Mouse (Mus musculus) MEL (cell line): ENCODE results near the gene Hs6st3. TPM values are rescaled to one million over a fixed set of nuclear protein-coding genes. Genes with fewer than 3 reads are reported as not detected.

ENCODE experiments used
- DNase-seq: peaks from one replicate; pipeline ENCODE4 v3.0.0; 2011; ENCODE audit warnings: low read depth, low spot score
- H3K27ac ChIP-seq: 2 replicates; pipeline ENCODE4 v1.5.1; 2012; ENCODE audit warnings: low read depth, mild to moderate bottlenecking, control low read depth, low read length, moderate library complexity; ENCODE audit not compliant: control insufficient read depth
- H3K27me3 ChIP-seq, 2 experiments: fragments of 150-350 bp in 1 of 2; sonication (generic) in 1 of 2; 2 replicates each; pipeline ENCODE4 v1.6.1; 2012; ENCODE audit warnings: low read length in 2 of 2, mild to moderate bottlenecking in 2 of 2, improper control_type of control experiment in 1 of 2, moderate library complexity in 1 of 2; ENCODE audit not compliant: insufficient read depth in 2 of 2, control insufficient read depth in 1 of 2
- H3K36me3 ChIP-seq, 2 experiments: 2 replicates each; pipeline ENCODE4 v1.6.1; 2012 to 2014; ENCODE audit warnings: low read length in 2 of 2, improper control_type of control experiment in 1 of 2, inconsistent platforms in 1 of 2, mild to moderate bottlenecking in 1 of 2; ENCODE audit not compliant: insufficient read depth in 2 of 2, control insufficient read depth in 1 of 2
- H3K4me1 ChIP-seq, 2 experiments: fragments of 150-350 bp in 1 of 2; sonication (generic) in 1 of 2; 2 replicates each; pipeline ENCODE4 v1.6.1; 2012; ENCODE audit warnings: low read length in 2 of 2, improper control_type of control experiment in 1 of 2, mild to moderate bottlenecking in 1 of 2; ENCODE audit not compliant: insufficient read depth in 2 of 2, control insufficient read depth in 1 of 2
- H3K4me3 ChIP-seq, 2 experiments: fragments of 150-350 bp in 1 of 2; sonication (generic) in 1 of 2; 2 replicates each; pipeline ENCODE4 v1.5.1; 2012; ENCODE audit warnings: low read depth in 2 of 2, low read length in 2 of 2, mild to moderate bottlenecking in 2 of 2, moderate library complexity in 2 of 2, control low read depth in 1 of 2, improper control_type of control experiment in 1 of 2; ENCODE audit not compliant: control insufficient read depth in 1 of 2, insufficient read depth in 1 of 2
- H3K79me2 ChIP-seq: 2 replicates; pipeline ENCODE4 v1.6.1; 2012; ENCODE audit warnings: mild to moderate bottlenecking, low read length, moderate library complexity; ENCODE audit not compliant: control insufficient read depth, poor library complexity, insufficient read depth
- H3K9ac ChIP-seq: 2 replicates; pipeline ENCODE4 v1.6.1; 2012; ENCODE audit warnings: low read depth, mild to moderate bottlenecking, control low read depth, low read length, moderate library complexity; ENCODE audit not compliant: control insufficient read depth, poor library complexity, severe bottlenecking
- H3K9me3 ChIP-seq: fragments of 150-350 bp; sonication (generic); replicated peaks from 2 replicates; pipeline ENCODE4 v1.6.1; 2012; ENCODE audit warnings: mild to moderate bottlenecking, low read length, improper control_type of control experiment, moderate library complexity; ENCODE audit not compliant: insufficient read depth
- BHLHE40 ChIP-seq: IDR thresholded peaks from 2 replicates; pipeline ENCODE4 v1.6.1; 2012; ENCODE audit warnings: low read depth, mild to moderate bottlenecking, inconsistent platforms, low read length, improper control_type of control experiment, borderline replicate concordance
- CHD1 ChIP-seq: IDR thresholded peaks from 2 replicates; pipeline ENCODE4 v1.6.1; 2012; ENCODE audit warnings: low read depth, mild to moderate bottlenecking, inconsistent platforms, low read length, improper control_type of control experiment
- CTCF ChIP-seq, 3 experiments: IDR thresholded peaks in 2 of 3; conservative IDR thresholded peaks in 1 of 3; 2 replicates each; pipeline ENCODE4 v1.5.1; 2011 to 2012; ENCODE audit warnings: low read length in 3 of 3, low read depth in 2 of 3, mild to moderate bottlenecking in 2 of 3, improper control_type of control experiment in 1 of 3, inconsistent platforms in 1 of 3, mixed read lengths in 1 of 3, moderate library complexity in 1 of 3; ENCODE audit not compliant: control insufficient read depth in 1 of 3, insufficient read depth in 1 of 3, poor library complexity in 1 of 3, severe bottlenecking in 1 of 3
- ELF1 ChIP-seq: IDR thresholded peaks from 2 replicates; pipeline ENCODE4 v1.6.1; 2014; ENCODE audit warnings: low read depth, mild to moderate bottlenecking, inconsistent platforms, low read length, improper control_type of control experiment, moderate library complexity
- EP300 ChIP-seq, 2 experiments: IDR thresholded peaks; 2 replicates each; pipeline ENCODE4 v1.6.1; 2011; ENCODE audit warnings: improper control_type of control experiment in 2 of 2, low read length in 2 of 2, low read depth in 1 of 2, mild to moderate bottlenecking in 1 of 2
- KAT2A ChIP-seq: conservative IDR thresholded peaks from 2 replicates; pipeline ENCODE4 v1.6.1; 2012; ENCODE audit warnings: low read depth, low read length, improper control_type of control experiment, inconsistent platforms
- MAFK ChIP-seq: IDR thresholded peaks from 2 replicates; pipeline ENCODE4 v1.6.1; 2011; ENCODE audit warnings: low read depth, mild to moderate bottlenecking, low read length, improper control_type of control experiment, borderline replicate concordance
- MAZ ChIP-seq: IDR thresholded peaks from 2 replicates; pipeline ENCODE4 v1.6.1; 2012; ENCODE audit warnings: low read depth, mild to moderate bottlenecking, inconsistent platforms, low read length, improper control_type of control experiment
- MEF2A ChIP-seq: IDR thresholded peaks from 2 replicates; pipeline ENCODE4 v1.6.1; 2014; ENCODE audit warnings: low read depth, mild to moderate bottlenecking, inconsistent platforms, low read length, improper control_type of control experiment; ENCODE audit not compliant: poor library complexity, insufficient replicate concordance, severe bottlenecking; ENCODE audit errors: extremely low read depth
- MYC ChIP-seq: IDR thresholded peaks from 2 replicates; pipeline ENCODE4 v1.6.1; 2011; ENCODE audit warnings: low read depth, mild to moderate bottlenecking, low read length, improper control_type of control experiment, moderate library complexity
- NELFE ChIP-seq: IDR thresholded peaks from 2 replicates; pipeline ENCODE4 v1.6.1; 2011; ENCODE audit warnings: low read depth, low read length, improper control_type of control experiment
- POLR2A ChIP-seq, 2 experiments: IDR thresholded peaks; 2 replicates each; pipeline ENCODE4 v1.6.1; 2011 to 2012; ENCODE audit warnings: low read length in 2 of 2, mild to moderate bottlenecking in 2 of 2, control low read depth in 1 of 2, improper control_type of control experiment in 1 of 2, low read depth in 1 of 2, moderate library complexity in 1 of 2; ENCODE audit not compliant: control insufficient read depth in 1 of 2, insufficient read depth in 1 of 2, poor library complexity in 1 of 2
- POLR2AphosphoS5 ChIP-seq: IDR thresholded peaks from 2 replicates; pipeline ENCODE4 v1.6.1; 2012; ENCODE audit warnings: low read depth, borderline replicate concordance, mild to moderate bottlenecking, inconsistent platforms, low read length, moderate library complexity, mixed read lengths
- RAD21 ChIP-seq: IDR thresholded peaks from 2 replicates; pipeline ENCODE4 v1.6.1; 2011; ENCODE audit warnings: mild to moderate bottlenecking, low read depth, low read length, improper control_type of control experiment
- RCOR1 ChIP-seq: IDR thresholded peaks from 2 replicates; pipeline ENCODE4 v1.6.1; 2012; ENCODE audit warnings: low read depth, mild to moderate bottlenecking, inconsistent platforms, low read length, improper control_type of control experiment
- TBP ChIP-seq: IDR thresholded peaks from 2 replicates; pipeline ENCODE4 v1.8.0; 2011; ENCODE audit warnings: low read depth, low read length, improper control_type of control experiment
- TCF12 ChIP-seq: IDR thresholded peaks from 2 replicates; pipeline ENCODE4 v1.6.1; 2014; ENCODE audit warnings: low read depth, mild to moderate bottlenecking, inconsistent platforms, low read length, improper control_type of control experiment, moderate library complexity
- USF1 ChIP-seq: IDR thresholded peaks from 2 replicates; pipeline ENCODE4 v1.6.1; 2014; ENCODE audit warnings: low read depth, mild to moderate bottlenecking, inconsistent platforms, low read length, improper control_type of control experiment, moderate library complexity
- ZC3H11A ChIP-seq: IDR thresholded peaks from 2 replicates; pipeline ENCODE4 v1.6.1; 2012; ENCODE audit warnings: low read depth, mild to moderate bottlenecking, inconsistent platforms, low read length, improper control_type of control experiment
- ZKSCAN1 ChIP-seq: IDR thresholded peaks from 2 replicates; pipeline ENCODE4 v1.6.1; 2012; ENCODE audit warnings: low read depth, mild to moderate bottlenecking, inconsistent platforms, low read length, improper control_type of control experiment, moderate library complexity
- ZMIZ1 ChIP-seq: IDR thresholded peaks from 2 replicates; pipeline ENCODE4 v1.6.1; 2012; ENCODE audit warnings: low read depth, mild to moderate bottlenecking, inconsistent platforms, low read length, improper control_type of control experiment, moderate library complexity
- ZNF384 ChIP-seq: IDR thresholded peaks from 2 replicates; pipeline ENCODE4 v1.6.1; 2012; ENCODE audit warnings: low read depth, mild to moderate bottlenecking, inconsistent platforms, low read length, improper control_type of control experiment
- polyA plus RNA-seq, 2 experiments: library from polyadenylated mRNA; stranded (reverse) in 1 of 2; unstranded in 1 of 2; fragments of >175 nt in 1 of 2; fragments of >200 nt in 1 of 2; gene quantifications; 2 replicates each; pipeline versions ENCODE4 v1.2.1 to v1.2.4; 2012; ENCODE audit warnings: low replicate concordance in 2 of 2, low read depth in 1 of 2; ENCODE audit not compliant: insufficient read length in 2 of 2, insufficient read depth in 1 of 2, missing spikeins in 1 of 2
- total RNA-seq: library from RNA; depleted of rRNA; stranded (reverse); fragments of 300-350 nt; gene quantifications from 2 replicates; pipeline ENCODE4 v1.2.3, GENCODE M21; 2012

Hs6st3 gene
- total and polyA plus RNA-seq, 3 experiments: not detected

GRCm38 (mm10) chr14:119370013-119370412 is 231.9 kb downstream of the Hs6st3 start:
- Histone ChIP-seq H3K9me3 (no peaks in the 10 kb centered on the region), H3K27me3 (no peaks in the 10 kb centered on the region), H3K79me2 (no peaks in the 10 kb centered on the region), H3K36me3 (no peaks in the 10 kb centered on the region), H3K9ac (no peak overlapping the region), H3K4me3 (no peak overlapping the region), H3K4me1 (no peaks in the 10 kb centered on the region), H3K27ac (no peak overlapping the region)
- no peak for DNase-seq
- TF ChIP-seq KAT2A: no peak
- TF ChIP-seq ZNF384: no peak
- TF ChIP-seq EP300 (IDR thresholded peaks at IDR 0.05; ENCODE audit: low read depth in 1 of 2, low read length in 2 of 2): no peak
- TF ChIP-seq ZMIZ1: no peak
- no peak for TF ChIP-seq MAZ
- TF ChIP-seq MYC: no peak
- TF ChIP-seq RAD21: no peak
- TF ChIP-seq POLR2AphosphoS5: no peak
- no peak for TF ChIP-seq USF1
- TF ChIP-seq ZC3H11A: no peak
- TF ChIP-seq TBP: no peak

DNA sequence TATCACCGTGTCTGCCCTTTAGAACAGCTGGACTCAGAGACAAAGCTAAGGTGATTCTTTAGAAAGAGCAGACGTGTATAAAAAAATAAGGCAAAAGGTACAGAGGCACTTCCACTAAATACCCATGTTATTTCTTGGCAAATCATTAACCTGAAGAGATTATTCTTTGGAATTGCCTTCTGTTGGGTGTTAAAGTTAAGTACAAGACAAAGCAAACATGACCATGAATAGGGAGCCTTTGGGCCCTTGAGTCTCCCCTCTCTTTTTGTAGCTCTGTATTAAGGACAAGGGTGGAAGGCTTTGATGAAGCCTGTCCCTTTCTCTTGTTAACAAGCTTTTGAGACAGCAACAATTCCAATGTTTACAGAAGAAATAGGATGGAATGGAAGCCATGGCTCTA is 241.2 kb downstream of the Hs6st3 start:
- Histone ChIP-seq H3K4me1 (no peaks in the 10 kb centered on the region), H3K27me3 (no peaks in the 10 kb centered on the region), H3K4me3 (no peak overlapping the region), H3K9me3 (no peaks in the 10 kb centered on the region), H3K27ac (no peak overlapping the region), H3K36me3 (no peaks in the 10 kb centered on the region), H3K9ac (no peak overlapping the region), H3K79me2 (no peaks in the 10 kb centered on the region)
- TF ChIP-seq ZKSCAN1 (no peak), CTCF (IDR thresholded peaks at IDR 0.05 in 2 of 3, conservative IDR thresholded peaks at IDR 0.05 in 1 of 3; ENCODE audit: control insufficient read depth in 1 of 3, insufficient read depth in 1 of 3, low read depth in 2 of 3, low read length in 3 of 3, poor library complexity in 1 of 3, severe bottlenecking in 1 of 3) (no peak), NELFE (no peak), KAT2A (no peak), POLR2AphosphoS5 (no peak), BHLHE40 (no peak), RCOR1 (no peak), ELF1 (no peak), EP300 (IDR thresholded peaks at IDR 0.05; ENCODE audit: low read depth in 1 of 2, low read length in 2 of 2) (no peak), MEF2A (no peak), TCF12 (no peak), ZMIZ1 (no peak), POLR2A (IDR thresholded peaks at IDR 0.05; ENCODE audit: control insufficient read depth in 1 of 2, insufficient read depth in 1 of 2, low read depth in 1 of 2, low read length in 2 of 2, poor library complexity in 1 of 2) (no peak), CHD1 (no peak), MAFK (no peak), TBP (no peak)
- no peak for DNase-seq
